Mouse (Mus musculus) CH12.LX (cell line): ENCODE data around the gene Thoc3.

Experiments
- CTCF ChIP-seq, 2 experiments: IDR thresholded peaks in 1 of 2; conservative IDR thresholded peaks in 1 of 2; 2 replicates each; pipeline ENCODE4 v1.5.1; 2011 to 2012; ENCODE audit warnings: low read depth in 2 of 2, low read length in 2 of 2, improper control_type of control experiment in 1 of 2, inconsistent platforms in 1 of 2, mild to moderate bottlenecking in 1 of 2, moderate library complexity in 1 of 2
- E2F4 ChIP-seq: IDR thresholded peaks from 2 replicates; pipeline ENCODE4 v1.6.1; 2011; ENCODE audit warnings: low read depth, low read length, improper control_type of control experiment; ENCODE audit not compliant: insufficient replicate concordance
- EP300 ChIP-seq: IDR thresholded peaks from 2 replicates; pipeline ENCODE4 v1.6.1; 2011; ENCODE audit warnings: low read length, improper control_type of control experiment
- KAT2A ChIP-seq: IDR thresholded peaks from 2 replicates; pipeline ENCODE4 v1.6.1; 2012; ENCODE audit warnings: low read length, improper control_type of control experiment, inconsistent platforms; ENCODE audit not compliant: insufficient replicate concordance
- POLR2A ChIP-seq: IDR thresholded peaks from 2 replicates; pipeline ENCODE4 v1.6.1; 2011; ENCODE audit warnings: low read depth, mild to moderate bottlenecking, improper control_type of control experiment, low read length
- ZC3H11A ChIP-seq: IDR thresholded peaks from 2 replicates; pipeline ENCODE4 v1.6.1; 2012; ENCODE audit warnings: low read depth, mild to moderate bottlenecking, inconsistent platforms, low read length, improper control_type of control experiment

- peak; percentile 82 for TF ChIP-seq ZC3H11A
- no peak for TF ChIP-seq EP300
- TF ChIP-seq E2F4 = no peak
- TF ChIP-seq CTCF (conservative IDR thresholded peaks at IDR 0.05 in 1 of 2, IDR thresholded peaks at IDR 0.05 in 1 of 2; ENCODE audit: low read depth in 2 of 2, low read length in 2 of 2) = peak; percentile 97 to 98
- TF ChIP-seq KAT2A = no peak
- TF ChIP-seq POLR2A = no peak
Observed at GRCm38 (mm10) chr13:54446686-54447495, 21.8 kb downstream of the Thoc3 start.
